ENCODE assay signal across 23 mouse cellular contexts in genomic region chr17:25045281-25045680, GRCm38 (mm10). TPM values are rescaled to one million over a fixed set of nuclear protein-coding genes. Genes with fewer than 3 reads are reported as not detected.
DNase-seq lines count a peak whose midpoint lies in the region; ATAC-seq and TF ChIP-seq lines count a peak whose summit lies in the region.
"Had no signal": no experiment of that assay in that cellular context is flagged by ENCODE, and none has a peak within 500 bp of the region (broad histone marks: within the 10 kb centered on the region; RNA-seq: fewer than 3 reads in every experiment).

No protein-coding gene starts in this region.

- no peak for TF ChIP-seq CTCF in gastrocnemius, adult 2 months (IDR thresholded peaks at IDR 0.05)
- no peak for TF ChIP-seq CTCF in kidney, adult 2 months (conservative IDR thresholded peaks at IDR 0.05; ENCODE audit: insufficient read depth, insufficient read length, low read depth, low read length)

- H3K27ac ChIP-seq in gastrocnemius, adult 2 months: peak overlapping the region; percentile 40; the same call in 1 of the 2 replicates
- H3K27ac ChIP-seq in kidney, adult 2 months (ENCODE audit: insufficient read depth, low read depth, low read length): no peak overlapping the region
- no peak overlapping the region for H3K27ac ChIP-seq in kidney, embryonic 16.5 days (ENCODE audit: low read length)
- H3K27ac ChIP-seq in brown adipose tissue, adult 24 weeks (replicated peaks; ENCODE audit: low read depth, low read length): peak overlapping the region; percentile 66
- no peak overlapping the region for H3K27ac ChIP-seq in forebrain, embryonic 11.5 days (ENCODE audit: low read depth, low read length)
- H3K27ac ChIP-seq: embryonic facial prominence, embryonic 15.5 days; forebrain, embryonic 10.5 days; forebrain, embryonic 15.5 days; heart, embryonic 15.5 days; hindbrain, embryonic 15.5 days had no signal

- H3K9me3 ChIP-seq in kidney, embryonic 16.5 days (ENCODE audit: low read length): no peaks in the 10 kb centered on the region
- H3K9me3 ChIP-seq in forebrain, embryonic 11.5 days (ENCODE audit: control insufficient read depth, low read length): no peaks in the 10 kb centered on the region
- H3K9me3 ChIP-seq: embryonic facial prominence, embryonic 15.5 days; forebrain, embryonic 10.5 days; forebrain, embryonic 15.5 days; heart, embryonic 15.5 days; hindbrain, embryonic 15.5 days had no signal

- no peak overlapping the region for H3K4me3 ChIP-seq in gastrocnemius, adult 2 months
- no peak overlapping the region for H3K4me3 ChIP-seq in kidney, adult 2 months (ENCODE audit: insufficient read depth, low read depth, low read length)
- no peak overlapping the region for H3K4me3 ChIP-seq in kidney, embryonic 16.5 days (ENCODE audit: low read length)
- no peak overlapping the region for H3K4me3 ChIP-seq in brown adipose tissue, adult 24 weeks (ENCODE audit: insufficient read depth, low read depth, low read length)
- no peak overlapping the region for H3K4me3 ChIP-seq in forebrain, embryonic 11.5 days (ENCODE audit: low read depth, low read length)
- H3K4me3 ChIP-seq: embryonic facial prominence, embryonic 15.5 days; erythroblast, embryonic 14.5 days; forebrain, embryonic 10.5 days; forebrain, embryonic 15.5 days; heart, embryonic 15.5 days; hindbrain, embryonic 15.5 days had no signal

- no peak for ATAC-seq in kidney, embryonic 16.5 days (ENCODE audit: low FRiP score, low TSS enrichment)
- ATAC-seq in forebrain, embryonic 11.5 days (replicated peaks; ENCODE audit: low FRiP score): no peak
- ATAC-seq: forebrain, embryonic 15.5 days had no signal

- H3K27me3 ChIP-seq in kidney, adult 2 months (replicated peaks; ENCODE audit: control insufficient read depth, insufficient read depth, low read length): no peaks in the 10 kb centered on the region
- H3K27me3 ChIP-seq in kidney, embryonic 16.5 days (ENCODE audit: insufficient read depth, low read length): no peaks in the 10 kb centered on the region
- H3K27me3 ChIP-seq in forebrain, embryonic 11.5 days (ENCODE audit: control insufficient read depth, insufficient read depth, low read length): no peaks in the 10 kb centered on the region
- H3K27me3 ChIP-seq: embryonic facial prominence, embryonic 15.5 days; forebrain, embryonic 15.5 days; heart, embryonic 15.5 days; hindbrain, embryonic 15.5 days had no signal

- H3K4me2 ChIP-seq in kidney, embryonic 16.5 days (replicated peaks; ENCODE audit: low read depth, low read length): no peak overlapping the region
- H3K4me2 ChIP-seq in forebrain, embryonic 11.5 days (ENCODE audit: low read depth, low read length, severe bottlenecking): no peak overlapping the region
- H3K4me2 ChIP-seq: embryonic facial prominence, embryonic 15.5 days; forebrain, embryonic 15.5 days; heart, embryonic 11.5 days; heart, embryonic 15.5 days; hindbrain, embryonic 15.5 days had no signal

- no peak for DNase-seq in gastrocnemius, adult 2 months
- DNase-seq in gastrocnemius, postnatal 10 days: no peak
- peak; percentile 14 for DNase-seq in kidney, adult 2 months
- DNase-seq in A20 (ENCODE audit: low read depth, low spot score): peak; percentile 62
- DNase-seq in thymus, adult 18-20 months: no peak
- DNase-seq in forebrain, embryonic 11.5 days (ENCODE audit: low spot score): no peak
- DNase-seq: adrenal gland, adult 2 months; adrenal gland, postnatal 25 days; cerebellum, adult 11 months; cerebellum, adult 8-10 months; cerebellum, postnatal 14 days; embryo, embryonic 11 days; gastrocnemius, postnatal 14 days had no signal

- TF ChIP-seq POLR2A in kidney, adult 2 months (IDR thresholded peaks at IDR 0.05; ENCODE audit: low read depth, low read length): no peak

- H3K4me1 ChIP-seq in kidney, adult 2 months (ENCODE audit: control insufficient read depth, insufficient read depth, low read length): no peaks in the 10 kb centered on the region
- H3K4me1 ChIP-seq in kidney, embryonic 16.5 days (ENCODE audit: insufficient read depth, low read length): no peaks in the 10 kb centered on the region
- peaks cover 7% of the 10 kb centered on the region for H3K4me1 ChIP-seq in brown adipose tissue, adult 24 weeks (ENCODE audit: control insufficient read depth, insufficient read depth, insufficient read length, low read length)
- H3K4me1 ChIP-seq in forebrain, embryonic 11.5 days (replicated peaks; ENCODE audit: control insufficient read depth, insufficient read depth, low read length): no peaks in the 10 kb centered on the region
- H3K4me1 ChIP-seq: embryonic facial prominence, embryonic 15.5 days; forebrain, embryonic 10.5 days; forebrain, embryonic 15.5 days; heart, embryonic 15.5 days; hindbrain, embryonic 15.5 days had no signal

- intact Hi-C loops in gastrocnemius, adult 2 months (cut with DNase I): no loop called here

- no peak overlapping the region for H3K9ac ChIP-seq in kidney, embryonic 16.5 days (replicated peaks; ENCODE audit: low read length)
- no peak overlapping the region for H3K9ac ChIP-seq in forebrain, embryonic 11.5 days (ENCODE audit: low read length)
- H3K9ac ChIP-seq: embryonic facial prominence, embryonic 15.5 days; forebrain, embryonic 15.5 days; heart, embryonic 15.5 days; hindbrain, embryonic 15.5 days had no signal

- WGBS in kidney, adult 2 months: 88% methylated on average over 4 of the region's 4 CpGs
- WGBS in kidney, embryonic 16.5 days: 85% methylated on average over 4 of the region's 4 CpGs
- 84% methylated on average over 4 of the region's 4 CpGs for WGBS in forebrain, embryonic 11.5 days

- H3K36me3 ChIP-seq in kidney, adult 2 months (ENCODE audit: control insufficient read depth, insufficient read depth, low read length): no peaks in the 10 kb centered on the region
- peaks cover 8% of the 10 kb centered on the region; the same call in 1 of the 2 replicates for H3K36me3 ChIP-seq in kidney, embryonic 16.5 days (ENCODE audit: insufficient read depth, low read length)
- H3K36me3 ChIP-seq in forebrain, embryonic 11.5 days (ENCODE audit: control insufficient read depth, insufficient read depth, low read length): no peaks in the 10 kb centered on the region

RNA-seq across cellular contexts. Expression of gene Ift140, which starts 29.4 kb away (rescaled TPM):
- 1 to 10 TPM; 2.8 to 2.9 TPM for total RNA-seq in gastrocnemius, adult 2 months (2021)
- 1 to 10 TPM; 6.3 to 7.3 TPM for total RNA-seq in gastrocnemius, postnatal 10 days (2021)
- 10.1 and 10.6 TPM in 2 replicates for polyA plus RNA-seq in kidney, adult 2 months (2012; rRNA removed)
- 24.9 and 25.5 TPM in 2 replicates for polyA plus RNA-seq in kidney, embryonic 16.5 days (2015; fragmentation: Nextera tagmentation; extraction: Ambion mirVana)
- polyA plus RNA-seq in brown adipose tissue, adult 24 weeks (2012; ENCODE audit: insufficient read depth, insufficient read length, missing spikeins): 3.8 and 4.1 TPM in 2 replicates
- polyA plus RNA-seq in forebrain, embryonic 11.5 days (2014; fragmentation: Nextera tagmentation; extraction: Ambion mirVana): 29.0 and 29.2 TPM in 2 replicates

RNA-seq across cellular contexts. Expression of gene Cramp1l, which starts 29.7 kb away (rescaled TPM):
- total RNA-seq in gastrocnemius, adult 2 months (2021): 1 to 10 TPM; 6.3 to 7.1 TPM
- total RNA-seq in gastrocnemius, postnatal 10 days (2021): 1 to 10 TPM; 9.1 to 9.9 TPM
- polyA plus RNA-seq in kidney, adult 2 months (2012; rRNA removed): 11.9 and 13.3 TPM in 2 replicates
- polyA plus RNA-seq in kidney, embryonic 16.5 days (2015; fragmentation: Nextera tagmentation; extraction: Ambion mirVana): 5.4 and 6.6 TPM in 2 replicates
- 4.2 and 4.8 TPM in 2 replicates for polyA plus RNA-seq in brown adipose tissue, adult 24 weeks (2012; ENCODE audit: insufficient read depth, insufficient read length, missing spikeins)
- polyA plus RNA-seq in forebrain, embryonic 11.5 days (2014; fragmentation: Nextera tagmentation; extraction: Ambion mirVana): 14.3 and 14.7 TPM in 2 replicates

RNA-seq across cellular contexts. Expression of gene Tmem204, which starts 38.1 kb away (rescaled TPM):
- 10 to 100 TPM in 1 of 2 experiments, 1 to 10 TPM in 1; 8.3 to 21.5 TPM for total RNA-seq in gastrocnemius, adult 2 months (2021)
- 10 to 100 TPM; 16.0 to 16.5 TPM for total RNA-seq in gastrocnemius, postnatal 10 days (2021)
- polyA plus RNA-seq in kidney, adult 2 months (2012; rRNA removed): 93.4 and 100 TPM in 2 replicates
- polyA plus RNA-seq in kidney, embryonic 16.5 days (2015; fragmentation: Nextera tagmentation; extraction: Ambion mirVana): 34.4 and 44.7 TPM in 2 replicates
- 13.1 and 22.6 TPM in 2 replicates for polyA plus RNA-seq in brown adipose tissue, adult 24 weeks (2012; ENCODE audit: insufficient read depth, insufficient read length, missing spikeins)
- polyA plus RNA-seq in forebrain, embryonic 11.5 days (2014; fragmentation: Nextera tagmentation; extraction: Ambion mirVana): 9.8 and 13.2 TPM in 2 replicates
- total RNA-seq: common myeloid progenitor, adult 5-6 weeks had no signal
- polyA plus RNA-seq: erythroblast, embryonic 14.5 days had no signal

Comparison
In these comparisons a context has a peak if more than half of its experiments do, and no peak if none do; other contexts are left out.
1. DNase-seq: peak in kidney, adult 2 months (single experiment) and A20 (single experiment); none in gastrocnemius, adult 2 months (single experiment), gastrocnemius, postnatal 10 days (single experiment), thymus, adult 18-20 months (0 of 2) and forebrain, embryonic 11.5 days (single experiment).
2. H3K27ac ChIP-seq: peak in gastrocnemius, adult 2 months (single experiment) and brown adipose tissue, adult 24 weeks (single experiment); none in kidney, adult 2 months (single experiment), kidney, embryonic 16.5 days (single experiment) and forebrain, embryonic 11.5 days (single experiment).